Mouse (Mus musculus) inflammation-experienced regulatory T-cells, adult 6 months (primary cell): Measurements from ENCODE around the gene Hils1. TPM values are rescaled to one million over a fixed set of nuclear protein-coding genes. Genes with fewer than 3 reads are reported as not detected.
"Not testable (repeated sequence)": the region's sequence is repeated elsewhere in the genome, so short reads cannot be mapped to it uniquely, and the experiment has no call there.

Experiments used
- ATAC-seq: one replicate; pipeline ENCODE4 v1.8.0; 2017
- polyA plus RNA-seq, 3 experiments: library from polyadenylated mRNA; unstranded; fragments of 100-300 nt; shearing (Covaris generic); gene quantifications; one replicate each; pipeline ENCODE4 v1.2.1; 2017

Hils1 gene
- polyA plus RNA-seq, 3 experiments from 2014 or later: not detected

DNA sequence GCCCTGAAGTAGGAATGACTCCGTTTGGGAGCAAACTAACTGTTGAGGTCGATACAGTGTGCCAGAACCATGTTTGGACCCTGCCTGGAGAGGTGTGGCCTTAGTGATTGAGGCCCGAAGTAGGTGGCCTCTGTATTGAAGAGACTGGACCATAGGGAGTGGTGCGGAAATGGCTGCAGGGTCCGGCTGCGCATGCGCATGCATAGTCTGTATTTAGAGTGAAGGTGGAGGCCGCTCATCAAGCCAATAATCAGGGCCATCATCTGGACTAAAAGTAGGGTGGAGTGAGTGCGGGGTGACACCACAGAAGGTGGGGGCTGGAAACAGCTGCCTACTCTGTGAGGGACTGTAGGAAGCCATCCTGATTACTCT, 9.7 kb upstream of the Hils1 start:
- ATAC-seq: no peak

DNA sequence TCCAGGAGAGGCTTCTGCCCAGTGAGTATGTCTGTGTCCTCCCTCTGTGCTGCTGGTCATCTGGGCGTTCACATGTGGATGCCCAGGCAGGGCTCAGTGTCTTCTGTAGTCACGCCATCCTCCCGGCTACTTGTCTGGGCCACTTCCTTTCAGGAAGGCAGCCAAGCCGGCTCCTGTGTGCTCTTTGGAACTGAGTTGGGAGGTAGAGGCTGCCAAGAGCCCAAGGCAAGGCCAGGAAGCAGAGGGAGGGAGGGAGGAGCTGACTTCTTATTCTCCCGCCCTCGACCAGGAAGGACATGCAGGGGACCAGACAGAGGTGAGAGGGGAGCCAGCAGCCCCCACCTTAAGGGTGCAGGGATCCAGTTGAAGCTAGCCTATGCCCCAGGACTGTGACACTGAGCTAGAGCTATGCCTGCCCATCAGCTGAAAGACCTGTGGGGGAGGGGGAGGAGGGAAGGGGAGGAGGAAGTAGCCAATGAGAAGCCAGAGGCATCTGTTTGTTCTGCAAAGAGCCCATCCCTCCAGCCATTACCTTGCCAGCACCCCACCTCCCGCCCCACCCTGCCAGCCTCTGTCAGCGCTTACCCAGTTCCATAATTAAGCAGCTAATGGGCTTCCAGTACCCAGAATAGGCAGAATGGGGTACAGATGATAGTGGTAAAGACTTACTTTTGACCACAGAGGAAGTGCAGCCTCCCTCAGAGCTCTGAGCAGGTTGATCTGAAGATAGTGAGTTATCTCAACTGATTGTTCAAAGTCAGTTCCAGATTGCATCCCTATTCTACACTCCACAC, 9.1 kb upstream of the Hils1 start:
- ATAC-seq: no peak

DNA sequence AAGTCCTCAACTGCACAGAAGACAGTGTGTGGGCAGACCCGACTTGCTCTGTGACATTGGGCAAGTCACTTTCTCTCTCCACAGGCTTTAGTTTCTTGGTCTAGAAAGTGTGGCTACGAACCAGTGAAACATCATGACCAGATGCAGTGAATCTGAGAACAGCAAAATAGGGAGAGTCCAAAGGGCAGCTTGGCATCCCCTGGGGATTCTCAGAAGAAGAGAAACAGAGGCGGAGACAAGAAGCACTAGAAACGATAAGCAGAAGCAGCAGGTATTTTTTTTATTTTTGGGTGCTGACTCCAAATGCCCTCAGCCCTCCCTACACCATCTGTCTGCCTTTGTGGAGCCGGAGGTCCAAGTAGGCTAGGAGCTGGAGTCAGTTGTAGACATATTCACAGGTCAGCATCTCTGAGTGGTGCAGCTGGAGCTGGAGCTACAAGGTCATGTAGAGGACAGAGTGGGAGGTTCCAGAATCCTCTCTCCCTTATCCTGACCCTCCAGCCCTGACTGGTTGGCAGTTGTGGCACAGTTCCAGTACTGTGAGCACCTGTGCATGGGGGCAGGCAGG, 4.8 kb upstream of the Hils1 start:
- no peak for ATAC-seq

DNA sequence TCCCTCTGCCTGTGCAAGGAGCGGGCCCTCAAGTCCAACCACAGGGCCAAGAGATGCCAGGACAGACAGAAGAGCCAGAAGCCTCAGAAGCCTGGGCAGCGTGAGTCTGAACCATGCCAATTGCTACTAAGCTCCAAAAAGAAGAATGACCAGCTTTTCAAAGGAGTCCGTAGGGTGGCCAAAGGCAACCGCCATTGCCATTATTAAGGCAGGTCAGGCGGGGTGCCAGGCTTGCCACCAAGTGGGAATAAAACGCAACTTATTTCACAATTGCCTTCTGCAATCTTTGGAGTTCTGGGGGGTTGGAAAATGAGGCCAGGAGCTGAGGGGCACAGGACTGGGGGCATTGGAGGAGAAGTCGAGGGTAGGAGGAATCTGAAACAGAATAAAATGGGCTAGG, 794 bp downstream of the Hils1 start:
- no peak for ATAC-seq

DNA sequence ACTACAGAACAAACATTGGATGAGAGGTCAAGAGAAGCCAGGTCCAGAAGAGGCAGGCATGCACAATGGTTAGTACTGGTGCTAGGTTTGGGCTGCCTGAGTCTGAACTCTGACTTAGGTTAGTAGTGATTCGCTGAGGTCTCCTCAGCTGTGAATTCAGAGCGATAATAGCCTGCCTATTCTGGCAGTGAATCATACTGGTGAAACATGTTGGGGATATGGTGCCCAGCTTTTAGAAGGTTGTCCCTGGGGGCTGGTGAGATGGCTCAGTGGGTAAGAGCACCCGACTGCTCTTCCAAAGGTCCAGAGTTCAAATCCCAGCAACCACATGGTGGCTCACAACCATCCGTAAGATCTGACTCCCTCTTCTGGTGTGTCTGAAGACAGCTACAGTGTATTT, 2.3 kb downstream of the Hils1 start:
- not testable (repeated sequence) for ATAC-seq

DNA sequence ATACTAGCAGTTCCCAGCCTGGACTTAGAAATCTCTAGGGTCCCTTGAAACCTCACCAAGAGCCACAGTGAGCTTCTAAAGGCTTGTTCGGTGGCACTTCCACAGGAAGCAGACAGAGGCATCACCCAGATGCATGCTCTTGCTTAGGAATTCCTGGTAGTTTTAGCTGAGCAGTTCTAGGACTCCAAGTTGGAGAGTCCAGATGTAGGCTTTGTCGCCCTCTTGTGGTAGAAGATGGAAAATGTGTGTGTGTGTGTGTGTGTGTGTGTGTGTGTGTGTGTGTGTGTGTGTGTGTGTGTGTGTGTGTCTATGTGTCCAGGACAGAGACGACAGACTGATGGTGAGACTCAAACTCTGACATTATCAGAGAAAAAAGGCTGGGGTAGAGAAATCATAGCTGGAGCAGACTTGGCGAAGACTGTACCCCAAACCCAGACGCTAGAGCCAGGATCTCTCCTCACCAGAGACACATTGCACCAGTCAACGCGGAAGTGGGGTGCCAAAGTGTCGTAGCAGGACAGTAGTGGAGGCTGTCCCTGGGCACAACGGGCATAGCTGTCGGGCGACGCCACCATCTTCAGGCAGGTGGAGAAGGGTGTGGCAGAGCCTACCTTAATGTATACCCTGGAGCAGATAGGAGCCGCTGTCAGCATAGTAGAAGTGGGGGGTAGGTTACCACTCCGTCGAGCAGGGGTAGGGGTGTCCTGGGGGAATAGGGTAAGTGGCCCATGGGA, 3.0 kb downstream of the Hils1 start:
- ATAC-seq: no peak

DNA sequence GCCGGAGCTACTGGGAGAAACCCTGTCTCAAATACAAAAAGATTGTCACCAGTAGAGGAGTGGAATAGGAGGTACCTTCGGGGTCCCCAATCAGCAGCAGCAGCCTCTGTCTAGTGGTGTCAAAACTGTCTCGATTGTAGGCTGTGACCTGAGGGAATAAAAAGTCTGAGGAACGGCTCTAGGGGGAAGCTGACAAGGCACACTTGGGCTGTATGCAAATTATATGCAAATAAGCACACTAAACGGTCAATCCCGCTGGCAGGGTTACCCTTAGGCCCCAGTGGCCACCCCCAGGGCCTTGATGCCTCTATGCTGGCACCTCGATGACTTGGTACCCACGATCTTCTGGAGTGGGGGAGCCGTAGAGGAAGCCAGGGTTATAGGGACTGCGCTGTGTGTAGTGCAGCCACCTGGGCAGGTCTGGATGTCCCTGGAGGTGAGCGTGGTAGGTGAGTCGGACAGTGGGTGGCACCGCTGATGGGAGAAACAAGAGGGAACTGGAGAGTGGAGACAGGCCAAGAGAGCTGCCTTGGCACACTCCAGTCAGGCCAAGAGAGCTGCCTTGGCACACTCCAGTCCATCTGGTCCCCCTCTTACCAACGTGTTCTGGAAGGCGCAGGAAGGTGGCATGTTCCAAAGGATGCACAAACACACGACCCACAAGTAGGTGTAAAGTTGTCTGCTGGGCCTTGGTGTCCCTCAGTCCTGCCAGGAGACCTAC, 4.7 kb downstream of the Hils1 start:
- no peak for ATAC-seq

DNA sequence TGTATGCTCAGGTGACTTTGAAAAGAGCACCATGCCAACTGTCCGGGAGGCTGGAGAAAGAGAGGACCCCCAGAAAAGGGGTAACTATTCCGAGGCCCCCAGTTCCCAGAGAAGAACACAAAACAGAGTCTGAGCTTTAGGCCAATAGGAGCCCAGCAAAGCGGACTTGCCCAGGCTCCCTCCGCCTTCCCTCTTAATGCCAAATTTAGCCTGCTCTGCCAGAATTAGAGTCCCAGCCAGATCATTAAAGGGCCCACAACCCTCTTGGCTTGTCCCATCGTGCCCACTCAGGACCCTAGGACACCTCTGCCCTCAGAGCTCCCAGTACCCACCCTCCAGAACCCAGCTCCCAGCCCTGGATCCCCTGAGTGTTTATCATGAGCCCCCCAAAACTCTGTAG, 5.5 kb downstream of the Hils1 start:
- no peak for ATAC-seq

DNA sequence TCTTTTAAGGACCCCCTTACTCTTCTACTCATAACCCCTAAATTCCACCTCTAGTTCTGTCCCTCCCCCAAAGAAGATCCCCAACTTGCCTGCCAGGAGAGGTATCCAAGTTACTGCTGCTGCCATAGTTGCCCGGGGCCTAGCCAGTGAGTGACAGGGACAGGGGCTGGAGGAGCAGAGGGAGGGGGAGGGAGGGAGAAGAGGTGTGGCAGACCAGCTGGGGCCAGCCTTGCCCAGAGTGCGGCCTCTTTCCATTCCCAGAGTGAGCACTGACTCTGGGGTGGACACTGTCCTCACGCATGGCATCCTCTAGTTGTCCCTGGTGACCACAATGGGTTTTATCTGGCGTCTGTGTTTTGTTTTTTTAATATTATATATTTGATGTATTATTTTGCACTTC, 5.9 kb downstream of the Hils1 start:
- no peak for ATAC-seq

DNA sequence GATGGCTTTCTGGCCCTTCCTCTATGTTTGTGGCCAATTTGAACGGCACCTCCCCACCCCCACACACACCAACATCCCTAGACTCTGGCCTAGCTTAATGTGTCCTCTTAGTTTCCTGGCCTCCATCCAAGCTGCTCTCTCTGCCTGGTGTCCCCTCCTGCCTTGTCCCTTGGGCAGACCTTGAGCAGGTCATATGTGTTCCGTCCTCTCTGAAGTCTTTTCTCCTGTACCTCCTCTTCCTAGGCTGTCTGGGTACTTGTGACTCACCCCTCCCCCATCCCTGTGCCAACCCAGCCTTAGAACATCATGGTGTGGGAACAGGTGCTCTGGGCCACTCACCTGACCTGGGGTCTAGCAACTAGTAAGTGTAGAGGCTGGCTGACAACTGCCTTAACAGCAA, 7.6 kb downstream of the Hils1 start:
- ATAC-seq: no peak

DNA sequence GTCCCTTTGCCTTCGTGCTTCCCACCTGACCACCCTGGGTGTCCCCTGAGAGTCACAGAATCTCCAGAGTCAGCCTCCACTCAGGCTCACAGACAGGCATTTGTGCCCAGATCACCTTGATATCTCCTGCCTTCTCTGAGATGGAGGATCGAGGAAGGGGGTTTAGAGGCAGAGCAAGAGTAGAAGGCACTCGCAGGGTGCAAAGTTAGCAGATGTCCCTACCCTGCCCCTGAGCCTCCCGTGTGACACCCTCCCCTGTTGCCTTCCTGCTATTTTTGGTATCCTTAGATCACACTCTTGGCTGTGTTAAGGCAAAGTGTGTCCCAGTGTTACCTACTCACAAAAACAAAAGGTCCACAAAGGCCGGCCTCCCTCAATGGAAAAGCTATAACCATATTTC, 8.8 kb downstream of the Hils1 start, which contains the start of gene Sgca:
Gene Sgca (minus strand): TSS at position 129 of the 400 bp plus-strand sequence.
- ATAC-seq: no peak

DNA sequence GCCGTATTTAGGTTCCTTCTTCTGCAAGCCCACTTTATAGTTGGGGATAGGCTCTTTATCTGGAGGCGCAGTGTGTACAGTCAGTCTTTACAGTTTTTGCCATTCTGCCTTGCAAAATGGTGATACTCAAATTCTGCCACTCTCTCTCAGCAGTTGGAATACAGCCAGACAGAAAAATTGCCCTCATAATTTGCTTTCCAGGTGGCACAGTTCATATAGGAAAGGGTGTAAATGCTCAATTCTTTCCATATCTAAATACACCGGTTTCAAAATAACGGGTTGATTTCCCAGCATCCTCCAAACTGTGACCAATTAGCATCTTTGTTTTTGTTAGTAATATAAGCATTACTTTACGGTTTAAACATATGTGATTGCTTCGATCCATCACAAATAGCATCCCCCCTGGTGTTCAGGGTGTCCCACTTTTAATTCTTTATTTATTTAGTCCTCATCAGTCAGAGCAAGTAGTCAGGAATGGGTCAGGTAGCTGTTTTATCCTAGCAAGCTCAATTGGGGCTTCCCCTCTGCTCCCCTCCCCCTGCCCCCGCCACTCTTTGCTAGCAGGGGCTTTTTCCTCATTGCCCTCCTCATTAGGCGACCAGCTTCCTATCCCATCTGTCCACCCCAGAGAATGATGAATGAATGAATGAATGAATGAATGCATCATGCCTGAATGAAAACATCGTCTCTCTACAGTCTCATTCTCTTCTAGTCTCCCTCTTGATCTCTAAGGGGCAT, 11.0 kb downstream of the Hils1 start:
- no peak for ATAC-seq

DNA sequence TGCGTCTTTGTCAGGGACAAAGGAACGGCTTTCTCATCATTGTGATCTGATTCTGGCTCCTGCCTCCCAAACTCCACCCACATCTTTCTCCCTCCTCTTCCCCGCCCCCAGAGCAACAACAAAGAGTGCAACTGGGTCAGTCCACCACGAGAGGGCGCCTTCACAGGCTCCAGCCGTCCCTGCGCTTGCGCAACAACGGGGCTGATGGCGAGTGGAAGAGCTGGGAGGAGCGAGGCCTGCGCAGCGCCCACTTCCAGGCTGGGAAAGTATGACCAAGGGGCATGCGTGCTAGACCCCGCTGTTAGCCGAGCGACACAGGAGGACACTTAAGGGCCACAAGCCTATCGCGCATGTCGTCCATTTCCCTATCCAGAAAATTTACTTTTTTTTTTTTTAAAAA, 11.6 kb downstream of the Hils1 start:
- peak; percentile 99 for ATAC-seq

DNA sequence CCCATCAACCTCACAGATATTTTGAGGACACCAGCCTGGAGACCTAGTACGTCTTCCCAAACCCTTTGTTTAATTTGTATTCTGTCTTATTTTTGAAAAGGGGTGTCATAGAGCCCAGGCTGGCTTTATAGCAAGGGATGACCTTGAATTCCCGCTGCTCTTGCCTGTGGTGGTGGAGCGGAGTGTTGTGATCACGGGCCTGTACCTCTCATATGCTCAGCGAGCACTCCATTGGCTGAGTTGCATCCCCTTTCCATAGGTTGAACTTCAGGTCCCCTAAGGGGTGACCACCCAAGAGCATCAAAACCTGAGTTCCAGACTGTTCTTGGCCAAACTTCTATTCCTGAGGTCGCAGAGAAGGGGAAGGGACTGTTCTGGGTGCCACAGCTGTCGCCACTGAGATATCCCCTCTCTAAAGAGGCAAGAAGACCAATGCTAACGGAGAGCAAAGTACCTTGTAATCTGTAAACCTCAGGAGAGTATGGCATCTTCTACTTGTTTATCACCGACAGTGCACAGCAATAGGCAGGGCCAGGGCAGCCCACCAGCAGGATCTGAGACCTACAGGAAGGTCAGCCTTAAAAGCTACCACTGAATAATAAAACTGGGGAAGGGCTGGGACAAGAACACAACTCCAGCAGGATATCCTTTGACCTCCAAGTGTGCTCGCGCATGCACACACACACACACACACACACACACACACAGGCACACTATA, 12.2 kb downstream of the Hils1 start:
- ATAC-seq: no peak

DNA sequence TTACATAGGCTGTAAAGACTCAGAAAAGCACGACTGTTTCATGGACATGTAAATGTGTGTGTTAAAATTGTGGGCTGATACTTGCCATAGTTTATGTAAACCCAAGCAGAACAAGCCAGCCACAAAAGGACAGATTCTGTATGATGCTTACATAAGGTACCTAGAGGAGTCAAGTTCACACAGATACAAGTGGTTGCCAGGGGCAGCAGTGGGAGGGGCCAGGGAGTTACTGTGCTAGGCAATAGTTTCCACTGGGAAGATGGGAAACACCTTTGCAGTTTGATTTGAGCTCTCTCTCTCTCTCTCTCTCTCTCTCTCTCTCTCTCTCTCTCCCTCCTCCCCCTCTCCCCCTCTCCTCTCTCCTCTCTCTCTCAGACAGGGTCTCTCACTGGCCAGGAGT, 17.7 kb downstream of the Hils1 start:
- no peak for ATAC-seq

DNA sequence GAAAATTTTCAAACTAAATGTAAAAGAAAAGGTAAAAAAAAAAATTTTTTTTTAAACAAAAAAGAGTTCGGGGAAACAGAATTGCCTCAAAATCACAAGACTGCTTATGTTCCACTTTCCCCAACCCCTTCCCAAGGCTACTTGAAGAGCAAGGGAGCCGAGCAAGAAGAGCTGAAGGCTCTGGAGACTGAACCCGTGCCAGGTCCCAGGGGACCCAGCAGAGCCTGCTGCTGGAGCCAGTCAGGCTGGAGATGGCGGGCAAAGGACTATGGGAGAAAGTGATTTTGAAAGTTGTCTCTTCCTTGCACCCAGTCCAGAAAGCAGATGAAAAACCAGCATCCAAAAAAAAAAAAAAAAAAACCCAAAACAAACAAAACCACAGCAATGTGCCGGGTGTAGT, 18.4 kb downstream of the Hils1 start:
- no peak for ATAC-seq

DNA sequence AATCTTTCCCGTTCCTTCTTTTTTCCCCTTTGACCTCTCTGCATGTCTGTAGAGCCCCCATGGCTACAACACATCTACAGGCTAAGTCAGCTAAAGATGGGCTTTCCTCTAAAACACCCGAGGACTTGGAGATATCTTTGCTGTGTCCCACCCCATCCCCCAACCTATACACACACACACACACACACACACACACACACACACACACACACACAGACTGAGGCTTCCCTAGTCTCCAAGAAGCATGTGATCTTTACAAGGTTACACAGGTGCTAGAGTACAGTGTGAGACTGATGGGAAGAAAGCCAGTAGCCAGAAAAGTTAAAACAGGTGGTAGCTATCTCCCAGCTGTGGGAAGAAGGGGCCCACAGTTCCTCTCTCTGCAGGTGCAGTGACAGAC, 19.0 kb downstream of the Hils1 start:
- no peak for ATAC-seq

DNA sequence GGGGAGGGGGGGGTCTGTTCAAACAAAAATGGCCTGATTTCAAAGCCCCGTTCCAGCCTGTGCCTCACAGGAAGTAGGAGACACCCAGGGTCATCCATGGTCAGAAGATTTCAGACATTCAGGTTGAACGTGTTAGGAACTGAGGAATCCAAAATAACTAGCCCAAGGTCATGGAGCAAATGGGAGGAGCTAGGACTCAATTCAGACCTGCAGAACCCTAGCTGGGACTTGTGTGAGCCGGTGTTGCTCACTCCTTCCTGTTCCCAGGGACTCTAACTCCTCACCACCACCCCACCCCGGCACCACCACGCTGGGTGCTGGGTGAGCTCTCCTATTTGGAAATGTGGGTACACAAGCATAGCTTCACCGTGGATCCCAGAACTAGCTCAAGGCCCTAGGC, 19.9 kb downstream of the Hils1 start:
- no peak for ATAC-seq

DNA sequence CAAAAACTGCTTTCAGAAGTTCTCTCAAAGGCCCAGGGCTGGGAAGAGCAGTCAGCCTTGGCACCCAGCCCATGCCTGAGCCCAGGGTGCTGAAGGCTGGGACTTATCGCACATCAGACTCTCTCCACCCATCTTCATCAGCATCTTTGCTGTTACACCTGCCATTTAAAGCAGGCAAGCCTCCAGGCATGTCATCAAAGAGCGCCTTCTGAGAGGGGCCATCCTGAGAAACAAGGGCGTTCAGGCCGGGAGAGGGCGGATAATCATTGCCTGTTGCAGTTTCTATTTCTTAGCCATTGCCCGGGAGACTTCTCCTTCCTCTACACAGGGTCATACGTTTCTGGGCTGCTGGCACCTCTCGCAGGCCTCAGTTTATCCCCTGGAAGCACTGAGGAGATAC, 20.5 kb downstream of the Hils1 start:
- ATAC-seq: no peak

DNA sequence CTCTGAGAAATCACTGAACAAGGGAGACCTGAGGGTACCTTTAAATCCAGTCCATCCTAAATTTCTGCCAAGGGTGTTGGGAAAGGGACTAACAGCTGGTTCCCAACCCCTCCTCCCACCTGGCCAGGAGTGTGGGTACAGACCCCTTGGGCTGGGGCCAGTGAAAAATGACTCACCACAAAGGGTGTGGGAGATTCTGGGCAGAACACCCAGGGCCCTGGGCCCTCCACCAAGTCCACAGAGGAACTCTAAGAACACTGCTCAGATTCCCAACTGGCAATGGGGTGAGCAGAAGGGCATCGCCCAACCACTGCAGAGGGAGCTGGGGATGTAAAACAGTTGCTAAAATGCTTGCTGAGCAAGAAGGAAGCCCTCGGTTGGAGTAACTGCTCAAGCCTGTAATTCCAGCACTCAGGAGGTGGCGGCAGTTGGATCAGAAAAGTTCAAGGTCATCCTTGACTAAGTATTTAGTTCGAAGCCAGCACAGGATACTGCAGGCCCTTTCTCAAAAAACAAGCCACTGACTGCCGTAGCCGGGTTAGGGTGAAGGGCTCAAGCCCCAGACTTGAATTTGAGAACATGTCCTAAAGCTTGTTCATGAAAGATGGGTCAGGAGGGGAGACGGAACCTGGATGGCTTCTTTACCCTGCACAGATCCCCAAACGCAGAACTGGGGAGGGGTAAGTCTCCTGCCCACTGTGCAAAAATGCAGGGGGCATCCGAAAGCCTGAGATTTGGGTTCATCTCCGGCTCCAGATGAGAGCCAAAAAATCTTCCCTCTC, 21.6 kb downstream of the Hils1 start:
- ATAC-seq: no peak

DNA sequence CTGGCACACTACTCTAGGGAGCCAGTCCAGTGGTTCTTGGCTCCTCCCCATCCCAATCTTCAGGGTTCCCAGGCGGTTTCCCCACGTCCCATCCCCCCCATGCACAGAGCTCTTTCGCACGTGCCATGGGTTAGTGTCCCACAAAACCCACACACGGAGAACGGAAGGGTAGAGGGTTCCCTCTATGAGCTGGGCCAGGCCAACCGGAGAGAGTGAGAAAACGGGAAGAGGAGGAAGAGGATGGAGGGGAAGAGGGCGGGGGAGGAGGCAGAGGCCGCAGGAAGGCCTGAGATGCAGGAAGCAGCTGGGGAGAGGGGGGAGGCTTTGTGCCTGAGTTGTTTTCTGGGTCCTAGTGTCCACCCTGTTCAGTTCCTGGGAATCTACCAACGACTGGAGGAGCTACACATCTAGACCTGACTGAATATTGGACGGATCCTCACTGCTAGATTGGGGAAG, 22.2 kb downstream of the Hils1 start:
- peak; percentile 60 for ATAC-seq
